Mouse (Mus musculus): ENCODE measurements around the gene 4930579G24Rik.

The 4930579G24Rik gene

DNA sequence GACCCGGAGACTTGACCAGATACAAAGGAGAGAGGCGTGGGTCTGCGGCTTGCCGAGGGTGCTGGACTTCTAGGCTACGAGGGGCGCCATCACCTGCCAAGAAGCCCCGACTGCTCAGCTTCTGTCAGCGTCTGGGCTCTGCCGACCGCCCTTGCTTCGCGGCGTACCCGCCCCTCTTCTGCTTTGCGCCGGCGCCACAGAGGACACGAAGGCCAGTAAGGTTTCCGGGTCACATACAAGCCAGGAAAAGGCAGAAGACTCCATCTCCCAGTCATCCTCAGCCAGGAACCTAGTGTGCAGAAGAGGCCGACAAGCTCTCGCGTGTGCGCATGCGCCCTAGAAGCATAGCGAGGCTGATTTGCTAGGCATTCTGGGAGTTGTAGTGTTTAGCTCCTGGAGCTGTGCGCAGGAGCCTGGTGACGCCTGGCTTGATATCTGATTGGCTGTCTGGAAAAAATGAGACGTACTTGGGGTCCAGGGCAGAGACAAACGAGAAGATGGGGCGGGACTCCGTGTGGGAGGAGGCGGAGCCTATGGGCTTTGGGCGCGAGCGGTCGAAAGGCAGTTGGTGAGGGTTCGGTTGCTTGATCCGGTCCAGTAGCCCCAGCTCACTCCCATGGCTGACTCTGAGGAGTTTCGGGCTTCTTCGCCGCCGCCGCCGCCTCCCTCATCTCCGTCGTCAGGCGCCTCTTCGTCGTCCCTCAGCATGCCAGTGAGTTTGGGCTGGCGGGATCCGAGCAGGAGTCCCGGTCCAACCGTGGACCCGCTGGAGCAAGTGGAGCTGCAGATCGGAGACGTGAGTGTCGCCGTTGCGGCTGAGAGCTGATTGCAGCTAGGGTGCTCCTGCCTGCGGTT, at the start of gene 4930579G24Rik:
TSS of gene 4930579G24Rik (plus strand) at position 519 of the 855 bp plus-strand sequence.
- DNase-seq = peak; percentile 97 to 99

DNA sequence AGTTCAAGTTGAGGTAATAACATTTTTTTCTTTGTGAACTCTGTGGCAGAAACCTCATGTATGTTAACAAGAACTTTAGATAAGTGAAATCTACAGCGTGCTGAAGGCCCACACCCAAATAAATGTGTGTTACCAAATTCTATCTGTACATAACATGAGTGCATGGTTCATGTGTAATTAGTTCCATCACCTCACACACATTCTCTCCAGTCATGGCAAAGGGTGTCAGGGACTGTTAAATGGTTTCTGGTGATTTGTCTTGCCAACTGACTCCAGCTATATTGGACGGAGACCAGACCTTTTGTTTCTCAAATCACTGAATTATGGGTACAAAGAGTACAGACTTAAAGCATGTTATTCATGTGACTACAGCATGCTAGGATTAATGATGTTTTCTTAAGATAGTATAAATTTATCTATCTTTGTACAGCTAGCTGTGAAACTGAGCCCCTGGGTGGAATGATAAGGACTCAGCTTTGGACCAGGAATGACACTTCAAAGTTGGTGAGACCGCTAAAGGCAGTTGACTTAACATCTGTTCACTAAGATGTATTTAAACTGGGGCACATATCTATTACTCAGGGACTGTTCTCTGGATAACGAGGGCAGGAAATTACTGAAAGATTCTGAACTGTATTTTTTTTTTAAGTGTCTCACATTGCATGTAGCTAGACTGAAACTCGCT, 48.8 kb upstream of the 4930579G24Rik start:
- DNase-seq = no peak

DNA sequence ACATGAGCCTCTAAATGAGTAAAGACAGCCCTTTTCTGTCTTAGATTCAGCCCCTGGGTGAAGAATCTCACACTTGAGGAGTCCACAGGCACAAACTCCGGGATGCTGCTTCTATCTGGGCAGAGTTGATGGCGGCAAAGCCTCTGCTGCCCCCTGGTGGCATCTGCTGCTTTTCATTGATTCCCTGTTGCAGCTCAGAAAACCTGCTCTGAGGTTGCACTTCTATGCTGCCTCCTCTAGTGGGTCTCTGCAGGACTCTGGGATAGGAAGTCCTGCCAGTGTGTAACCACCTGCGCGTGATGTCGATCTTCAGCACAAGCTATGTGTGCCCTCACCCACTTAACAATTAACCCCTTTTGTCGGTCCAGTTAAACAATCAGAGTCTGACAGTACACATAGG, 42.1 kb upstream of the 4930579G24Rik start:
- DNase-seq = peak; percentile 89 to 96

DNA sequence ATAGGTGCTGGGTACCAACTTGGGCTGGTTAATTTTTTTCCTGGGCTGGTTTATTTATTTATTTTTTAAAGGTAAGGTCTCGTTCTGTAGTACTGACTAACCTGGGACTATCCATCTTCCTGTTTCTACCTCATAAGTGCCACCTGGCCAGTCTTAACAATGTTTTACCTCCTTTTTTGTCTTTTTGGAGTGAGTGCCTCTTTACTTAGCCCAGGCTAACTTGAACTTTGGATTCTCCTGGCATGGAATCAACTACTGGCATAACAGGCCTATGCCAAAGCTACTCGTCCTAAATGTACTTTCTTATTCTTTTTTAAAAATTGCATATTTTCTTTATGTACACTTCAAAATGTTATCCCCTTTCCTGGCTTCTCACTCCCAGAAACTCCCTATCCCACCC, 39.2 kb upstream of the 4930579G24Rik start:
- peak; percentile 37 to 71 for DNase-seq

DNA sequence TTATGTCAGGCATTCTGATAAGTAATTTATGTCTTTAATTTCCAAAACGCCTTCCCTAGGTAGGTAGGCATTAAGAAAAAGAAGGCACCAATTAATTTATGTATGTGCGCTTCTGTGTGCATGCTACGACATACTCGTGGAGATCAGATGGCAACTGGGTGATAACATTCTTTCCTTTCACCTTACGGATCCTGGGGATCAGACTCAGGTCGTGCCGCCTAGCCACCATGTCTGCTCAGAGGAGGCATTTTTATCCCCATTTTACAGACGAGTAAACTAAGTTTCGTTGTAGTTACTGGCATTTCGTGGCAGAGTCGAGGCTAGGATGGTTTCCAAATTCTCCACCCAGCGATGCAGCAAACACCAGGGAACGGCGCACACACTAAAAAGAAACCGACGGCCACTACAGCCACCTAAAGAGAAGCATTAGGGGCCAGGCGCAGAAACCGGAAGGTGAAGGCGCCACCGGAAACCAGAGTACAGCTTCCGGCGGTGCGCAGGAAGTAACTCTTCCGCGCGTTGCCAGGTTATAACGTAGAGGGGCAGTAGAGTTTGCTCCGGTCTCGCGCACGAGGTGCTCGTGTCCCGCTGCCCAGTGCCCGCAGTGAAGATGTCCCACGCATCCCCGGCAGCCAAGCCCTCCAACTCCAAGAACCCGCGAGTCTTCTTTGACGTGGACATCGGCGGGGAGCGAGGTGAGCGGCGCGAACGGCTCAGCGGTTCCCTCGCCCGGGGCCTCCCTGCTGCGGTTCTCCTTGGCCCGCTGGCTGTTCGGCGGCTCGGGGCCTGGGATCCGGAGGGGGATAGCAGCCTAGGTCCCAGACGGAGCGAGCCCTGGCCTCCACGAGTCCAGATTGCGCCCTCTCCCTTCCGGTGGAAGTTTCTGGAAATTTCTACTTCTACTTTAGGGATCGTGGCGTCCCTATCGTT, 37.8 kb upstream of the 4930579G24Rik start, which contains the start of gene Ppid:
TSS of gene Ppid (plus strand) at position 480 of the 930 bp plus-strand sequence.
- DNase-seq = peak; percentile 70 to 76

DNA sequence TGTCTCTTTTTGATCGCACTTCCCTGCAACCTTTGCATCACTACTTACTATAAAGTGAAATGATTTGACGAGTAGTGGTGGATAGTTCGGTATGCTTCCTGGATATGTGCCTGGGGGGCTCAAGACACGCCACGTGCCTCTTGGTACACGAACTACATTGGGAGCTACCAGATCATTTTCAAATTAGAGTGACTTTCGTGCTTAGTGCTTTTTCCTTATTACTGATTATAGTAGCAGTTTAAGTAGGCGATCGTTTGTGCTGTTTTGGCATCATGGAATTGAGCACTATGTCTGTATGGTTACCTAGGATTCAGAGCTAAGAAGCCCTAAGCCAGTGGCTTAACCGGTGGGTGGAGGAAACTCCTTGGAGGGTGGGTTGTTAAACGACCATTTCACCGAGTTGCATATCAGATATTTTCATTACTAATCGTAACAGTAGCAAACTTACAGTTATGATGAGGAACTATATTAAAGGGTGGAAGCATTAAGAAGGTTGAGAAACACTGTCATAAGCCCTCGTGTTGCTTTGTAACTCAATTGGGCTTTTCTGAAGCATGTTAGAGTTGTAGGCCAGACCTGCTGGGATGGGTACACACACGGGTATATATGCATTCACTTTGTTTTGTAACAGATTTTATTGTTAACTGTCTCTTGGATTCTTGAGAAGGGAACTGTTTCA, 36.9 kb upstream of the 4930579G24Rik start:
- no peak for DNase-seq

DNA sequence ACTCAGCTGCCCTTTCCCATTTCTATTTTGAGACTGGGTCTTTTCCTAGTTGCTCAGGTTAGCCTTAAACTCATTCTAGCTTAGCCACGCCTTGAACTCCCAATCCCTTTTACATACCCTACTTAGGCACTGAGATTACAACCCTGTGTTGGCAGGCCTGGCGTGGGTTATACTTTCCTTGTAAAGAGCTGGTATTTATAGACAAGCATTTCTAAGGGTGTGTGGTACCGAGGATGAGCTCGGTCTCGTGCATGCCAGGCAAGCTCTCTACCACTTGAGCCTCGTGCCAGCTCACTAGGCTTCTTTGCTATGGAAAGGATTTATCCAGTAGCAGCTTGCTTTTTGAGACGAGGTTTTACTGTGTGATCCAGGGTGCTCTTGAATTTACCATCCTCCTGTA, 33.4 kb upstream of the 4930579G24Rik start:
- no peak for DNase-seq

DNA sequence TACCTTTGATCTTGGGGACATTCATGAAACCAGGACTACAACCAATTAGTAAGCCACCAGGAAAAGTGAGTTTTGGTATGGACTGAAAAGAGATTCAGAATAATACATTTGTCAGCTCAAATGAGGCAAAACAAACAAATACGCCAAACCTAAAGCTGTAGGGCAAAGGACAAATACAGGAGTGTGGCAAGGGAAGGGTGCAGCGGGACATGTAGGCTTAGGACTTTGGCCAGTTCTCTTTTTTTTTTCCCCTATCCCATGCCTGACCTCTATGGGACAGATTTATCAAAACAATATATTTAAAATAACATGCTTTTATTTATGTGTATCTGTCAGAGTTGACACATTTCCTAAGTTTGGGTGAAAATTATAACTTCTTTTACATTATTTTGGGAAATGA, 19.0 kb upstream of the 4930579G24Rik start:
- DNase-seq = no peak

DNA sequence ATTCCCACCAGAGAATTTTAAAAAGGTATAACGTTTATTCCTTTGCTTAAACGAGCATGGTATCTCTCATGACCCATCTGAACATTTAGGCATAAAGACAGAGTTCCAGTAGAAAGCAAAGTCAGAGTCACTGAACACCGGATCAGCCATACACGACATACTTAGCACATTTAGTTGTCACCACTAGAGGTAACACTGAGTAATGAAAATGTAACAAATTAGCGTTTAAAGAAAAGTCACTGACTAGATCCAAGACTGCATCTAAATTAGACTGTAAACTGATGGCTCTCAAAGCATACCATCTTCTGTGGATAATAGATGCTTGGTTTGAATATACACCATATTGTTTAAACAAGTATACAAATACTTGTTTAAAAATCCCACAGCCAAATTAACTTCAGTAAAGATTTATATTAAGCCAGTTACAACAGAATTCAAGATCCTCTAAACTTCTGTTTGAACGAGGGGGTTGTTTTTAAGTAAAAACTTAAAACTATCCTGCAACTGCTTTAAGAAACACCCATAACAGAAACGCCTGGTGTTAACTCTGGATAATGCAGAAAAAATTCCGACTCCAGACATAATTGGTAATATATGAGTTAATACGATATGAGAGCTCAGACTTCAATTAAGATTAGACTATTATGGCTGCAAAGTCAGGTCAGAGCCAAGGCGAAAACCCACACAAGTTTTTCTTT, 1.2 kb upstream of the 4930579G24Rik start:
- DNase-seq = no peak

DNA sequence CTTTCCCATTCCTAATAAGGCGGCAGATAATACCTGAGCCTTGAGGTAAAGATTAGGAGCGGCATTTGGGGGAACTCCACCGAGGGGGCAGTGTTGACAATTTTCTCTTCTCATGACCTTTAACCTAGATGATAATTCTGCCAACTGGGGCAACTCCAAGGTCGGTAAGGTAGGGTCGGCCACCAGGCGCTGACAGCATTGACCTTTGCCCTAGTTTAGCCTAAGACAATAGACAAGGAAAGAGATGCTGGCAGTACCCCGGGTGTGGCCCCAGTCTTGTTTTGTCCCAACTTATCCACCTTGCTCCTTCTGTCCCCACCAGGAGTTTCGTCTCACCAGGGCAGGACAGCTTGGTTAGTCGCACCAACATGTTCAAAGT, 708 bp upstream of the 4930579G24Rik start:
- DNase-seq = peak; percentile 60 to 66

DNA sequence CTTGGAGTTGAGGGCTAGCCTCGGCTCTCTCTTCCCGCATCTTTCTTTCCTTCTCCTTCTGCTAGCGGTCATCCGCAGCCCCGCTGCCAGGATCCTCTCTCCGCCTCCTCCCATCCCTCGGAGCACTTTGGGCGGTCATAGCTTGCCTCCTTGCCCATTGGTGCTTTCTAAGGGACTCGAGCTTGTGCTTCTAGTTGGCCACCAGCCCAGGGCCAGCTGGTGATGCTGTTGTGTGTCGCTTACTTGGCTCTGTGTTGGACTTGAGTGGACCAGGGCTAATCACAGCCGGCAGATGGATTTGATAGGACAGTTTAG, 494 bp downstream of the 4930579G24Rik start, which contains the start of gene Etfdh:
TSS of gene Etfdh (minus strand) at position 85 of the 315 bp plus-strand sequence.
- peak; percentile 57 to 61 for DNase-seq

DNA sequence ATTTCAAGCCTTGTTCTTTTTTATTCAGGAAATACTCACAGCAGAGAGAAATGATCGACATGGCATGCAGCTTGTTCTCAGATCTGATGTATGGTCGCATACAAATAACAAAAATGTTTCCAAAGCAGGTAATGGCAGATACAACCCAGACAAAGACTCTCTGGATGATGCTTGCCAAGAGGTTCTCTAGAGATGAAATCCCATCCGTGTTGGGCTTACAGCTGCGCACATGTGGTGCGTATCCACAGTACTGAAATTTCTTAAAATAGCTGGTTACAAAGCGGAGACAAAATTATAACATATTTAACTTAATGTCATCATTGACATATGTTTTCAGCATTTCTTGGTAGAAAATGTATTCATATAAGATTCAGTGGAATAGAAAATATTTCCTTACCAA, 23.2 kb downstream of the 4930579G24Rik start:
- no peak for DNase-seq

DNA sequence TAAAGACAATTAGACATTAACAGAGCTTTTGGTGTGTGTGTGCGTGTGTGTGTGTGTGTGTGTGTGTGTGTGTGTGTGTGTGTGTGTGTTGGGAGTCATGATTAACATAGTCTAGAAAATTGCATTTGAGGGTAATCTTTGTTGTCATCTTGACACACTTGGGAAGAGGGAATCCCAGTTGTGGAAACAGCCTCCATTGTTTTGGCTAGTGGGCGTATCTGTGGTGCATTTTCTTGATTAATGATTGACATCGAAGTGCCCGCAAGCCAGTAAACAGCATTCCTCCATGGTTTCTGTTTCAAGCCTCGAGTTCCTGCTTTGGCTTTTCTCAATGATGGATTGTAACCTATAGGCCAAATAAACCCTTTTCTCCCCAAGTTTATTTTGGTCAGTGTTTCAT, 27.8 kb downstream of the 4930579G24Rik start:
- no peak for DNase-seq

DNA sequence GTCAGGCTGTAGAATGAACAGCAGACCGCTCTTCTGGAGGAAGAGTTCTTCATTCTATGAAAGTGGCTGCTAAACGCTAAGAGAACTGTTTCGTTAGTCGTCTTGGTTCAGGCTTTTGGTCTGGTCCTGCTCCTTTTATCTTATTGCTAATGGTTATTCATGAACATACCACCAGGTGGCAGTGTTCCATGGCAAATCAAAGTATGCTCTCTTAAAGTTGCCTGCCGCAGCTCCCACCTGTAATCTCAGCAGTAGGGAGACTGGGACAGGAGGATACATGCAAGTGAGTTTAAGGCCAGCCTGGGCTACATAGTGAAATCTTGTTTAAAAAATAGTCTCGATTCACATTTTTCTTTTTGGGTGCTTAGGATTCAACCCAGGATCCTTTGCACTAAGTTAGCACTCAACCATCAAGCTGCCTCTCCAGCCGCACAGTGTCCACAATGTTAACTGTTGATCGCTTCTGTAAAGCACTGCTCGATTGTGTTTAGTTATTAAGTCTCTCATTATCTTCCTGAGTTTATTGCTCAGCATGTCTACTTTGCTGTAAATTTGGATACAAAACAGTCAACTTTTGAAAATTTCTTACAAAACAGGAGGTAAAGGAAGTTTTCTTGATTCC, 36.0 kb downstream of the 4930579G24Rik start:
- DNase-seq = peak; percentile 29 to 35

DNA sequence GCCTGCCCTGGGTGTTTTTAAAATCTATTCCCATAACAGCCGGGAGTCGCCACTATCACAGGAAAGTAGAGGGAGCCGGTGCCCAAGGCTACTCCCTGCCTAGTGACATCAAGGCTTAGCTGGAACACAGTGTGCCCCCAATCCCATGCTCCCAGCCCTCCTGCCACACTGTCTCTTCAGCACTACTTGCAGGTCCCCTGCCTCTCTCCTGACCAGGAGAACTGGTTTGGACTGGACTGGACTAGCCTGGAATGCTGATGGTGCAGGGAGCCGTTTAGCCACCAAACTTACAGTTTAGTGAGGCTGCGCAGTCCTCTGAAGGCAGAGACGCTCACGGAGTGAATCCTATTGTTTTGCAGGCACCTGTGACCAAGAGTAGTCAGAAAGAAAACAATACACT, 41.7 kb downstream of the 4930579G24Rik start:
- DNase-seq = peak in 1 of 2 experiments; percentile 6

DNA sequence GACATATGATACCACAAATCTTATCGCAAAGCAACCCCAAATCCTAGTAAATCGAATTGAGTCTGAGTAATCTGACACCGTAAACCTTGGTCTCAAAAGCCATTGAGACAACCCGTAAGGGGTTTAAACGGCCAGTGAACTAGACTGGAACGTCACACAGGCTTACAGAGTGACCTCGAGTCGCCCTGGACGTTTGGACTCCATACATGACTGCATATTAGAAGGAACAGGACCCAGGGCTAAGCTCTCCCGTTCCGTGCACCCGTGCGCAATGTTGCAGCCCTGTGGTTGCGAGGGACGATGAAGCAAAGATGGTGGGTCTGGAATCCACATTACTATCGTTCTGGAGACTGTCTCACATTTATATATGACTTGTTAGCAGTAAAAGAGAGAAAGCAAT, 43.3 kb downstream of the 4930579G24Rik start:
- no peak for DNase-seq

DNA sequence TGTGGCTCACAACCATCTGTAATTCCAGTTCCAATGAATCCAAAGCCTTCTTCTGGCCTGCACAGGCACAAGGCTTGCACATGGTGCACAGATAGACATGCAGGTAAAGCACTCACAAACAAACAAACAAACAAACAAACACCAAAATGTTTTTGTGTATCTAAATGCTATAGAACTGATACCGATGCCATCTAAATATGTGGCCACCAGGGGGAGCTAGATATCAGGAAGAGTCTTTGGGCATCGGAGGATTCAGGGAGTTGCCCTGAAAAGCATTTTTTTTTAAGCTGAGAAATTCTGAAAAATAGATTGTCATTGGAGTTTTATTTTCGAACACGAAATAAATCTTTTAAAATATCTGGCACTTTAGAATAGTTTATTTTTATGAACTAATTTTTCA, 44.2 kb downstream of the 4930579G24Rik start:
- peak; percentile 16 to 50 for DNase-seq

DNA sequence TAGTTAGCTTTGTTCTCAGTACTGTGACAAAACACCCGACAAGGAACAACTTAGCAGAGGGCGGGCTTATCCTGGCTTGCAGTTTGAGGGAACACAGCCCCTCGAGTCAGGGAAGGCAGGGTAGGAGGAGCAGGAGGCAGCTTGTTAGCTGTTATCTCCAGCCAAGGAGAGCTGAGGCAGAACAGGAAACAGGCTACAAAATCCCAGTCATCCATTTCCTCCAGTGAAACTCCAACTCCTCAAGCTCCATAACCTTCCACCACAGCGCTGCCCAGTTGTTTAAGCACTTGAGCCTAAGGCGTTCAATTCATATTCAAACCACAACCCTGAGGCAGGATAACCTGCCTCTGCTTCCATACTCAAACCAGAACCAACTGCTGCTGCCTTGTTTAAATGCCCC, 45.8 kb downstream of the 4930579G24Rik start:
- DNase-seq = no peak

DNA sequence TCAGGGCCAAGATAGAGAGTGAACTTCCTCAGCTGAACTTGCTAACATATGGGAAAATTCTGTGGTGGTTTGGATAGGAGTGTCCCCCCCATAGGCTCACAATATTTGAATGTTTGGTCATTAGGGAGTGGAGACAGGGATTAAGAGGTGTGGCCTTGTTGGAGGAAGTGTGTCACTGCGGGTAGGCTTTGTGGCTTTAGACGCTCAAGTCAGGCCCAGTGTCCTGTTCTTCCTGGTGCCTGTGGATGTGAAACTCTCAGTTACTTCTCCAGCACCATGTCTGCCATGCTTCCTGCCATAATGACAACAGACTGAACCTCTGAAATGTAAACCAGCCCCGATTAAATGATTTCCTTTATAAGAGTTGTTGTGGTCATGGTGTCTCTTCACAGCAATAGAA, 47.5 kb downstream of the 4930579G24Rik start:
- no peak for DNase-seq
